Mouse (Mus musculus) cortical plate, adult 2 months (tissue): ENCODE data around the gene H2afz. TPM values are rescaled to one million over a fixed set of nuclear protein-coding genes. Genes with fewer than 3 reads are reported as not detected.
"Not testable (repeated sequence)": the region's sequence is repeated elsewhere in the genome, so short reads cannot be mapped to it uniquely, and the experiment has no call there.

Source experiments
- H3K27ac ChIP-seq: fragments of 200-500 bp; 2 replicates; pipeline ENCODE4 v1.5.1; 2012; ENCODE audit warnings: low read length, control low read depth, inconsistent platforms; ENCODE audit not compliant: insufficient read depth
- H3K4me1 ChIP-seq: fragments of 200-500 bp; 2 replicates; pipeline ENCODE4 v1.6.1; 2011; ENCODE audit warnings: low read length; ENCODE audit not compliant: control insufficient read depth, insufficient read depth
- H3K4me3 ChIP-seq: fragments of 200-500 bp; 2 replicates; pipeline ENCODE4 v1.5.1; 2011; ENCODE audit warnings: mild to moderate bottlenecking, low read length, control low read depth; ENCODE audit not compliant: insufficient read depth
- CTCF ChIP-seq: fragments of 200-500 bp; IDR thresholded peaks from 2 replicates; pipeline ENCODE4 v1.5.1; 2011; ENCODE audit warnings: mild to moderate bottlenecking, control low read depth, low read length; ENCODE audit not compliant: insufficient read depth; ENCODE audit errors: extremely low read depth
- POLR2A ChIP-seq: fragments of 200-500 bp; IDR thresholded peaks from 2 replicates; pipeline ENCODE4 v1.6.1; 2011; ENCODE audit warnings: mild to moderate bottlenecking, low read length, control low read depth; ENCODE audit not compliant: insufficient read depth; ENCODE audit errors: extremely low read depth
- polyA plus RNA-seq: library from polyadenylated mRNA; depleted of rRNA; stranded (reverse); fragments of >200 nt; gene quantifications from 2 replicates; pipeline ENCODE4 v1.2.3, GENCODE M21; 2012; rRNA removed

The H2afz gene
- polyA plus RNA-seq, 1 experiment = 343 TPM

- Histone ChIP-seq H3K4me1 (no peaks in the 10 kb centered on the region), H3K27ac (no peak overlapping the region), H3K4me3 (no peak overlapping the region)
- no peak for TF ChIP-seq POLR2A
Measured at GRCm38 (mm10) chr3:137896867-137897266, 32.6 kb downstream of the H2afz start.

GRCm38 (mm10) chr3:137897685-137898084 lies 33.4 kb downstream of the H2afz start:
- H3K27ac ChIP-seq = no peak overlapping the region
- H3K4me3 ChIP-seq = no peak overlapping the region
- H3K4me1 ChIP-seq = no peaks in the 10 kb centered on the region
- TF ChIP-seq CTCF = no peak
- TF ChIP-seq POLR2A = no peak

DNA sequence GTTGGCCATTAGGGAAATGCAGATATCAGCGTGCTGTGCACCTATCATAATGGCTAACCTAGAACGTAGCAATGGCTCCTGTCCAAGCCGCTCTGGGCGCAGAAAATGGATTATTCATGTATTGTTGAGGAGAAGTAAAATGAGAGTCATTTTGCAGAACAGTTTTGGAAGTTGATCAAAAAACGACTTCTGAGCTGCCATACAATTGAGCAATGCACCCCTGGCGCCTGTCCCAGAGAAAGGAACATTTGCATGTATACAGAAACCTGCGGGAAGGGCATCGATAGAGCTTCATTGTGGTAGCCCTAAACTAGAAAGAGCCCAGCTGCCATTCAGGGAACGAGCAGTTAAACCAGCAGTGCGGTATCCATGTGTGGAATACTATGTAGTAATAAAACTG lies 35.9 kb downstream of the H2afz start:
- Histone ChIP-seq H3K4me1 (no peaks in the 10 kb centered on the region), H3K27ac (no peak overlapping the region), H3K4me3 (no peak overlapping the region)
- TF ChIP-seq CTCF (no peak), POLR2A (no peak)

DNA sequence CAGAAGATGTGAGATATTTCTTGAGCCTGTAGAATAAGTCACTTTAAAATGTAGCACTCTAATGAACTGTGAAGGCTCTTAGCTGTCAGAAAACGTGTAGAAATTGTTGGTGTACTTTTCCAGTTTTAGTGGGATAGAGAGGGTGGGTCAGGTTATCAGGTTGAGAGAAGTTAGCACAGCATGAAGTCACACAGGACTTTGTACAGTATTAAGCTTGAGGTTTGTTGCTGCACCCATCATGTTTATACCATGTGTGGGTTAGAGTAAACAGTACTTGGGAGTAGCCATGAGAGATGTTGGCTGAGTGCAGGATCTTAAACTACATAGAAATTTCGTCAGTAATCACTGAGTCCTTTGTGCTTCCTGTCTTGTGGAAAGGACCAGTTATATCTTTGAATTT lies 48.8 kb downstream of the H2afz start:
- no peak overlapping the region for H3K4me3 ChIP-seq
- TF ChIP-seq CTCF (no peak), POLR2A (no peak)
- no peaks in the 10 kb centered on the region for H3K4me1 ChIP-seq
- H3K27ac ChIP-seq = no peak overlapping the region

DNA sequence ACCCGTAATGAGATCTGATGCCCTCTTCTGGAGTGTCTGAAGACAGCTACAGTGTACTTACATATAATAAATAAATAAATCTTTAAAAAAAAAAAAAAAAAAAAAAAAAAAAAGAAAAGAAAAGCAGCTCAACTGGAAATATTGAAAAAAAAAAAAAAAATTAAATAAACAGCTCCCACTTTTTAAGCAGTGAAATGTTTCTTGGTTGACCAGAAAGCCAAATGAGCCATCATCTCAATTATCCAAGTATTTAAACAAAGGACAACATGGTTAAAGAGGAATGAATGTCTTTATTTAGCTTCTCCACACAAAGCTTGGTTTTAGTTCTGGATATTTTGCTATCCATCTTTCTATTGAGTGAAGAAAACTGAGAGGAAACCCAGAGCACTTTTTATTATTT lies 50.3 kb downstream of the H2afz start:
- H3K27ac ChIP-seq, H3K4me1 ChIP-seq, H3K4me3 ChIP-seq: not testable (repeated sequence)

Other genes with a start within 250 kb of the H2afz start
- 37.7 and 45.3 TPM in 2 replicates for gene Ddit4l, start 242.9 kb upstream of the H2afz start, polyA plus RNA-seq
- 0.17 TPM in 1 of 2 replicates, not detected in the other for gene Gm21962, start 193.0 kb upstream of the H2afz start, polyA plus RNA-seq
- gene Dnajb14, start 3.2 kb downstream of the H2afz start, polyA plus RNA-seq = 22.3 and 22.4 TPM in 2 replicates
- 80.3 and 81.6 TPM in 2 replicates for gene Lamtor3, start 54.0 kb downstream of the H2afz start, polyA plus RNA-seq
- gene Dapp1, start 117.1 kb downstream of the H2afz start, polyA plus RNA-seq = 4.4 and 5.5 TPM in 2 replicates
- gene 1110002E22Rik, start 200.6 kb downstream of the H2afz start, polyA plus RNA-seq = 0.98 and 1.2 TPM in 2 replicates
- 0.42 and 0.61 TPM in 2 replicates for gene Gm5105, start 202.9 kb downstream of the H2afz start, polyA plus RNA-seq